Mouse (Mus musculus) lung, postnatal 4 days (tissue): ENCODE data around the gene Slc8a3.

ENCODE experiments used
- DNase-seq, 2 experiments: peaks; one replicate each; pipeline ENCODE4 v3.0.0; 2021

Gene Slc8a3

GRCm38 (mm10) chr12:81235456-81236330 is 97.3 kb downstream of the Slc8a3 start:
- no peak for DNase-seq

- DNase-seq, result no peak
These were observed 99.1 kb downstream of the Slc8a3 start for GRCm38 (mm10) chr12:81233746-81234380.

- DNase-seq, result no peak
These were observed 105.1 kb downstream of the Slc8a3 start for GRCm38 (mm10) chr12:81227767-81228460.

- DNase-seq, result no peak
These were observed 106.4 kb downstream of the Slc8a3 start for GRCm38 (mm10) chr12:81226590-81226989.

- no peak for DNase-seq
These were observed 106.9 kb downstream of the Slc8a3 start for GRCm38 (mm10) chr12:81225966-81226577.

- no peak for DNase-seq
These were observed 108.1 kb downstream of the Slc8a3 start for GRCm38 (mm10) chr12:81224843-81225242.

GRCm38 (mm10) chr12:81223276-81223675 is 109.7 kb downstream of the Slc8a3 start:
- no peak for DNase-seq

GRCm38 (mm10) chr12:81219339-81219738 is 113.6 kb downstream of the Slc8a3 start:
- no peak for DNase-seq

GRCm38 (mm10) chr12:81208559-81208958 is 124.4 kb downstream of the Slc8a3 start:
- DNase-seq, result no peak

- peak; percentile 38 to 49 for DNase-seq
These were observed 127.1 kb downstream of the Slc8a3 start for GRCm38 (mm10) chr12:81205619-81206560.

GRCm38 (mm10) chr12:81203226-81203625 is 129.8 kb downstream of the Slc8a3 start:
- DNase-seq, result no peak

GRCm38 (mm10) chr12:81199280-81199955 is 133.6 kb downstream of the Slc8a3 start:
- DNase-seq, result peak; percentile 68 to 70

GRCm38 (mm10) chr12:81197468-81198075 is 135.4 kb downstream of the Slc8a3 start:
- DNase-seq, result no peak

- no peak for DNase-seq
These were observed 139.0 kb downstream of the Slc8a3 start for GRCm38 (mm10) chr12:81193968-81194367.

GRCm38 (mm10) chr12:81189636-81190035 is 143.3 kb downstream of the Slc8a3 start:
- DNase-seq, result no peak

GRCm38 (mm10) chr12:81188996-81189395 is 144.0 kb downstream of the Slc8a3 start:
- no peak for DNase-seq

GRCm38 (mm10) chr12:81188423-81188822 is 144.6 kb downstream of the Slc8a3 start:
- DNase-seq, result no peak

- no peak for DNase-seq
These were observed 146.3 kb downstream of the Slc8a3 start for GRCm38 (mm10) chr12:81186668-81187067.

- DNase-seq, result no peak
These were observed 146.9 kb downstream of the Slc8a3 start for GRCm38 (mm10) chr12:81186081-81186480.

- no peak for DNase-seq
These were observed 148.0 kb downstream of the Slc8a3 start for GRCm38 (mm10) chr12:81184967-81185366.

- peak; percentile 32 to 54 for DNase-seq
These were observed 150.9 kb downstream of the Slc8a3 start for GRCm38 (mm10) chr12:81182073-81182472.
